9 mouse cellular contexts compared by ENCODE assay signal in genomic region chr3:106496045-106496721, GRCm38 (mm10). TPM values are rescaled to one million over a fixed set of nuclear protein-coding genes. Genes with fewer than 3 reads are reported as not detected.
DNase-seq lines count a peak whose midpoint lies in the region; ATAC-seq and TF ChIP-seq lines count a peak whose summit lies in the region.
"Had no signal": no experiment of that assay in that cellular context is flagged by ENCODE, and none has a peak within 500 bp of the region (broad histone marks: within the 10 kb centered on the region; RNA-seq: fewer than 3 reads in every experiment).

No protein-coding gene starts in this region.

- TF ChIP-seq CTCF in left cerebral cortex, adult 2 months (IDR thresholded peaks at IDR 0.05) = no peak

- intact Hi-C loops in left cerebral cortex, adult 2 months (cut with DNase I) = no loop called here
- intact Hi-C loops in left cerebral cortex, postnatal 10 days (cut with DNase I) = no loop called here

- 10% methylated on average over 4 of the region's 4 CpGs for WGBS in liver, embryonic 15.5 days (ENCODE audit: insufficient replicate concordance)
- WGBS in stomach, embryonic 16.5 days = 42% methylated on average over 4 of the region's 4 CpGs

- no peaks in the 10 kb centered on the region for H3K9me3 ChIP-seq in liver, embryonic 15.5 days (replicated peaks)
- H3K9me3 ChIP-seq in stomach, embryonic 16.5 days (replicated peaks; ENCODE audit: control insufficient read depth, low read length) = no peaks in the 10 kb centered on the region
- H3K9me3 ChIP-seq: limb, embryonic 12.5 days had no signal

- H3K4me2 ChIP-seq in liver, embryonic 15.5 days = peak overlapping the region; percentile 33; the same call in 1 of the 2 replicates
- no peak overlapping the region for H3K4me2 ChIP-seq in stomach, embryonic 16.5 days (ENCODE audit: low read depth, low read length)
- H3K4me2 ChIP-seq: limb, embryonic 12.5 days had no signal

- H3K36me3 ChIP-seq in liver, embryonic 15.5 days (replicated peaks) = 0 out of 2 replicates have a peak, but pooled peaks cover 18% of the 10 kb centered on the region
- H3K36me3 ChIP-seq in stomach, embryonic 16.5 days (ENCODE audit: control insufficient read depth, insufficient read depth, low read length) = 0 out of 2 replicates have a peak, but pooled peaks cover 2% of the 10 kb centered on the region

- H3K4me3 ChIP-seq in left cerebral cortex, adult 2 months = no peak overlapping the region
- no peak overlapping the region for H3K4me3 ChIP-seq in liver, embryonic 15.5 days (replicated peaks)
- H3K4me3 ChIP-seq in stomach, embryonic 16.5 days (replicated peaks; ENCODE audit: low read length) = no peak overlapping the region
- H3K4me3 ChIP-seq: limb, embryonic 12.5 days had no signal

- peaks cover 64% of the 10 kb centered on the region for H3K4me1 ChIP-seq in liver, embryonic 15.5 days (replicated peaks)
- peaks cover 10% of the 10 kb centered on the region; the same call in 1 of the 2 replicates for H3K4me1 ChIP-seq in stomach, embryonic 16.5 days (ENCODE audit: control insufficient read depth, insufficient read depth, low read length)
- H3K4me1 ChIP-seq: limb, embryonic 12.5 days had no signal

- DNase-seq in left cerebral cortex, adult 2 months (ENCODE audit: extremely low spot score in 1 of 2, low spot score in 2 of 2) = no peak
- no peak for DNase-seq in left cerebral cortex, postnatal 10 days (ENCODE audit: extremely low spot score in 1 of 2, low spot score in 2 of 2)
- DNase-seq in spleen, adult 18-20 months = no peak
- no peak for DNase-seq in thymus, postnatal 0 days (ENCODE audit: low spot score)
- DNase-seq: gastrocnemius, postnatal 25 days had no signal

- ATAC-seq in erythroblast, adult 5-6 weeks (replicated peaks; ENCODE audit: low FRiP score, poor library complexity, severe bottlenecking) = peak; percentile 58; the same call in 1 of the 2 replicates
- peak; percentile 75 for ATAC-seq in liver, embryonic 15.5 days (ENCODE audit: insufficient read depth)
- peak; percentile 71 for ATAC-seq in stomach, embryonic 16.5 days (ENCODE audit: insufficient read depth, low FRiP score)

- H3K27me3 ChIP-seq in liver, embryonic 15.5 days = no peaks in the 10 kb centered on the region
- H3K27me3 ChIP-seq in stomach, embryonic 16.5 days (ENCODE audit: control insufficient read depth, insufficient read depth, low read length) = no peaks in the 10 kb centered on the region
- H3K27me3 ChIP-seq: limb, embryonic 12.5 days had no signal

- no peak overlapping the region for H3K9ac ChIP-seq in liver, embryonic 15.5 days
- H3K9ac ChIP-seq in stomach, embryonic 16.5 days (ENCODE audit: low read length) = no peak overlapping the region
- H3K9ac ChIP-seq: limb, embryonic 12.5 days had no signal

- peak overlapping the region; percentile 36; the same call in 1 of the 2 replicates for H3K27ac ChIP-seq in left cerebral cortex, adult 2 months
- H3K27ac ChIP-seq in liver, embryonic 15.5 days (replicated peaks) = peak overlapping the region; percentile 78
- peak overlapping the region; percentile 73 for H3K27ac ChIP-seq in stomach, embryonic 16.5 days (ENCODE audit: low read length)
- H3K27ac ChIP-seq: limb, embryonic 12.5 days had no signal

RNA-seq across cellular contexts. Expression of gene Dennd2d, which starts 14.0 kb away (rescaled TPM):
- total RNA-seq in left cerebral cortex, adult 2 months (2021) = under 1 TPM; 0.14 to 0.20 TPM
- total RNA-seq in left cerebral cortex, postnatal 10 days (2021) = under 1 TPM in 1 of 2 experiments, not detected in 1; 0.26 TPM
- total RNA-seq in erythroblast, adult 5-6 weeks (2015; ENCODE audit: low replicate concordance) = 4.4 and 5.0 TPM in 2 replicates
- total RNA-seq in erythroblast, adult 5-6 weeks (2017; ENCODE audit: low replicate concordance) = 6.4 and 10.3 TPM in 2 replicates
- polyA plus RNA-seq in liver, embryonic 15.5 days (2015; fragmentation: Nextera tagmentation; extraction: Ambion mirVana) = 3.8 and 4.3 TPM in 2 replicates
- 25.2 and 29.4 TPM in 2 replicates for polyA plus RNA-seq in stomach, embryonic 16.5 days (2015; fragmentation: Nextera tagmentation; extraction: Ambion mirVana)
- polyA plus RNA-seq in thymus, postnatal 0 days (2015; fragmentation: Nextera tagmentation; extraction: Ambion mirVana) = 60.8 and 65.8 TPM in 2 replicates

RNA-seq across cellular contexts. Expression of gene Dram2, which starts 51.4 kb away (rescaled TPM):
- 10 to 100 TPM; 28.4 to 33.3 TPM for total RNA-seq in left cerebral cortex, adult 2 months (2021)
- total RNA-seq in left cerebral cortex, postnatal 10 days (2021) = 10 to 100 TPM; 41.9 to 48.6 TPM
- 17.7 and 25.1 TPM in 2 replicates for total RNA-seq in erythroblast, adult 5-6 weeks (2015; ENCODE audit: low replicate concordance)
- 11.4 and 16.5 TPM in 2 replicates for total RNA-seq in erythroblast, adult 5-6 weeks (2017; ENCODE audit: low replicate concordance)
- polyA plus RNA-seq in liver, embryonic 15.5 days (2015; fragmentation: Nextera tagmentation; extraction: Ambion mirVana) = 32.1 TPM in 2 replicates
- 87.4 and 92.3 TPM in 2 replicates for polyA plus RNA-seq in stomach, embryonic 16.5 days (2015; fragmentation: Nextera tagmentation; extraction: Ambion mirVana)
- 55.8 and 57.4 TPM in 2 replicates for polyA plus RNA-seq in thymus, postnatal 0 days (2015; fragmentation: Nextera tagmentation; extraction: Ambion mirVana)

RNA-seq across cellular contexts. Expression of gene Cept1, which starts 51.4 kb away (rescaled TPM):
- total RNA-seq in left cerebral cortex, adult 2 months (2021) = 10 to 100 TPM; 45.9 to 52.6 TPM
- 10 to 100 TPM; 39.8 to 44.3 TPM for total RNA-seq in left cerebral cortex, postnatal 10 days (2021)
- total RNA-seq in erythroblast, adult 5-6 weeks (2015; ENCODE audit: low replicate concordance) = 33.8 and 40.8 TPM in 2 replicates
- 16.4 and 17.6 TPM in 2 replicates for total RNA-seq in erythroblast, adult 5-6 weeks (2017; ENCODE audit: low replicate concordance)
- 29.6 and 31.1 TPM in 2 replicates for polyA plus RNA-seq in liver, embryonic 15.5 days (2015; fragmentation: Nextera tagmentation; extraction: Ambion mirVana)
- 65.9 and 70.0 TPM in 2 replicates for polyA plus RNA-seq in stomach, embryonic 16.5 days (2015; fragmentation: Nextera tagmentation; extraction: Ambion mirVana)
- polyA plus RNA-seq in thymus, postnatal 0 days (2015; fragmentation: Nextera tagmentation; extraction: Ambion mirVana) = 65.4 and 66.8 TPM in 2 replicates

Comparison
In these comparisons a context has a peak if more than half of its experiments do, and no peak if none do; other contexts are left out.
1. RNA of gene Dennd2d, which starts 14.0 kb away (total RNA-seq): 4.4 to 10.3 TPM in erythroblast, adult 5-6 weeks; 0.26 TPM in left cerebral cortex, postnatal 10 days and 0.14 to 0.20 TPM in left cerebral cortex, adult 2 months; every median in the first group is over 4 times any median in the second.
2. Peak in every context shown above with its lines, with median percentiles within 50 percentile points of each other: H3K27ac ChIP-seq and ATAC-seq.